Mouse (Mus musculus) ES-Bruce4 (cell line): ENCODE measurements at regions not wholly inside any gene's neighbourhood (a gene's known extent, or its start where the extent isn't known, plus 50 kb on each side); places are given as distances from the start of the nearest gene placed in this dataset.

Experiments
- CTCF ChIP-seq: IDR thresholded peaks from one replicate; pipeline ENCODE4 v1.8.1; 2011; ENCODE audit warnings: low read depth, low read length
- EP300 ChIP-seq: IDR thresholded peaks from 2 replicates; pipeline ENCODE4 v1.6.1; 2011; ENCODE audit warnings: low read depth, low read length; ENCODE audit not compliant: insufficient read depth

- TF ChIP-seq EP300, result no peak
- TF ChIP-seq CTCF, result no peak
Measured at GRCm38 (mm10) chr2:64852913-64853312, 171.9 kb downstream of the Grb14 start.
